Mouse (Mus musculus) heart, postnatal 25 days (tissue): ENCODE measurements around the gene Crtac1. TPM values are rescaled to one million over a fixed set of nuclear protein-coding genes. Genes with fewer than 3 reads are reported as not detected.

ENCODE experiments used
- DNase-seq: peaks from one replicate; pipeline ENCODE4 v3.0.0; 2022; ENCODE audit warnings: low spot score
- intact Hi-C: fragments of 180-260 bp; cut with DNase I; formaldehyde crosslinking; loops from one replicate; pipeline ENCODE4 v1.15.1; 2025
- total RNA-seq, 2 experiments: library from RNA; stranded (reverse); gene quantifications; 2 replicates each; pipeline ENCODE4 v1.2.3; 2021

Gene Crtac1
- total RNA-seq, 2 experiments from 2014 or later, result 0.10 TPM; not detected in 1

DNA sequence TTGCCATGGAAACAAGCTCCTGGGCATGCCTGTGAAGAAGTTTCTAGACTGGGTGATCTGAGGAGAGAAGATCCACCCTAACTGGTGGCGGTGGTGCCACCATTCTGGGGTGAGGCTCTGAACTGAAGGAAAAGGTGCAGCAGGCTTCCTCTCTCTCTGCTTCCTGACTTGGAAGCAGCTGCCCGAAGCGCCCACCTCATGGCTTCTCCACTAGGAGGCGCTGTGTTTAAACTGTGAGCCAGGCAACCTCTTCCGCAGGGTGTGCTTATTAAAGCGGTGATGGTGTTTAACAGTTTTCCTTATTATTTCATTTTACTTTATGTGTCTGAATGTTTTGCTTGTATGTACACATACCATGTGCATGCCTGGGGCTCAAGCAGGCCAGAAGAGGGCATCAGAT lies 90.4 kb downstream of the Crtac1 start:
- intact Hi-C loops, result no loop called here
- DNase-seq, result no peak

DNA sequence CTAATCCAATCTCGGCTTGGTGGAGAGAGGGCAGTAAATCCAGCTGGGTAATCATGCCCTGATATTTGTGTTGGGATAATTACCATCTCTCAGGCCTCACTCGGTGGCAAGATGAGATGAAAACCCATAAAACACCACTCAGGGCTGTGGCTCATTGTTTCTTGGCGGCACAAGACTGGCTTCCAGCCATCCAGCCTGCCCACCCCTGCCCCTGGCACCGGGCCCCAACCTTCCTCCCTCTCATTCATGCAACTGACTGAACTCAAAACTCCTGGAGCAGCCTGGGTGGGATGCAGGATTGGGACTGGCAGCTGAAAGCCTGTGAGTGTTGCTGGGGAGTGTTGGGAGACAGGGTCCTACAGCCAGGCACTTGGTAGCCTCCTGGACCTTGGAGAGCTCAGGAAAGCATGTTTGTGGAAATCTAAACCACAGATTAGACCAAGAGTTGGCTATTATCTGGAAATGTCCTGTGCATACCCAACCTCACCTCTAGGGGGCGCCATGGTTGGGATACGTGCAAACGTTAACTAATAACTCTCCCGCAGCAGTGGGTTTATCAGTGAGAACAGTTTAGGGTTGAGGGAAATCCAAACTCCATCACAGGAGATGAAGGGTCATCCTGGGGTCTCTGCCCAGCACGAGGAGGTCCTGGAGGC lies 99.4 kb downstream of the Crtac1 start:
- intact Hi-C loops, result no loop called here
- no peak for DNase-seq

DNA sequence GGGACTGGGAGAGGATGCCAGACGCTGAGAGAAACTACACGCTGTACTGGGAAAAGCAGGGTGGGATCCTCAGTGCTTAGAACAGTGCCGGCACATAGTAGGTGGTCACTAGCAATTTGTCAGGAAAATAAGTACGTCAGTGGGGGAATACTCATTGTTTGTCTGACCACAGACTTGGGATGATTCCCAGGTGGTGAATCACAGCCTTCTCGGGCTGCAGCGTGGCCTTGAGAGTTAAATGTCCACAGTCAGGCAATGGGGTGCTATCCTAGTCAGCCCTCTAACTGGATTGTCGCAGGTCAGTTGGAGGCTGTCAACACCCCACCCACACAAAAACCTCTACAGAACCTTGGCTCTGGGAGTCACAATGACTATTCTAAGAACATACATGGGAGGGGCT lies 100.1 kb downstream of the Crtac1 start:
- DNase-seq, result no peak

DNA sequence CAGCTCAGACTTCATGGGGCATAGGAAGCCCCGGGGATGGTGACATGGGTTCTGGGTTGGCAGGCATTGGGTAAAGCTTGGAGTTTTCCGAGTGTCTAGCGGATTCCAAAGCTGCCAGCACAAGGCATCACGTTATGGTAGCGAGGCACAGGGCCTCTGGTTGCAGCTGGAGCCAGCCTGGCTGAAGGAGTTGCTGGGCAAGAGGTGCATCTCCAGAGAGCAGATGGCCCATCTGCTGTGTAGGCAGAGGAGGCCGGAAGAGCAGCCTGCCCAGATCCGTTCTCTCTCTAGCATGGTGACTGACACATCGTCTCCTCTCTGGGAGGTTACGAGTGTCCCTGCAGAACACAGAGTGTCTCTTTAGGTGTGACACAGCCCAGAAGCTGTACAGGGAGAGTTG lies 103.4 kb downstream of the Crtac1 start:
- intact Hi-C loops, result no loop called here
- DNase-seq, result no peak

More for the DNA sequence above, 100.1 kb downstream of the Crtac1 start:
- intact Hi-C loops, result no loop called here

DNA sequence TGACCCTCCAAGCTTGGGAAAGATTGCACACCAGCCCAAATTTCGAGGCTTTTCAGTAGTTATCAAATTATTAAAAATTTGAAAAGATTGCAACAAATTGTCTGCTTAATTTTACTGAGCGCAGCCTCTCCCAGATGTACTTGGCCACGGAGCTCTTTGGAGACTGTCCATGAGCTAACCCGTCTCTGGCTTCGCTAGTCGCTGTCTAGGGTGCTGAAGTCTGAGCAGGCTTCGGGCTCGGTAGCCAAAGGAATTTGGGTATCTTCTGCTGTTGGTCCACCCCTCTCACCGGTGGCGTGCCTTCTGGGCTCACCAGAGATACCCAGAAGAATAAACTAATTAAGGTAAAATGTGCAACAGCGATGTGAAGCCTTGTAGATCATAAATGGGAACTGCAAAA lies 105.7 kb downstream of the Crtac1 start:
- peak; percentile 20 for DNase-seq
- intact Hi-C loops, result no loop called here

DNA sequence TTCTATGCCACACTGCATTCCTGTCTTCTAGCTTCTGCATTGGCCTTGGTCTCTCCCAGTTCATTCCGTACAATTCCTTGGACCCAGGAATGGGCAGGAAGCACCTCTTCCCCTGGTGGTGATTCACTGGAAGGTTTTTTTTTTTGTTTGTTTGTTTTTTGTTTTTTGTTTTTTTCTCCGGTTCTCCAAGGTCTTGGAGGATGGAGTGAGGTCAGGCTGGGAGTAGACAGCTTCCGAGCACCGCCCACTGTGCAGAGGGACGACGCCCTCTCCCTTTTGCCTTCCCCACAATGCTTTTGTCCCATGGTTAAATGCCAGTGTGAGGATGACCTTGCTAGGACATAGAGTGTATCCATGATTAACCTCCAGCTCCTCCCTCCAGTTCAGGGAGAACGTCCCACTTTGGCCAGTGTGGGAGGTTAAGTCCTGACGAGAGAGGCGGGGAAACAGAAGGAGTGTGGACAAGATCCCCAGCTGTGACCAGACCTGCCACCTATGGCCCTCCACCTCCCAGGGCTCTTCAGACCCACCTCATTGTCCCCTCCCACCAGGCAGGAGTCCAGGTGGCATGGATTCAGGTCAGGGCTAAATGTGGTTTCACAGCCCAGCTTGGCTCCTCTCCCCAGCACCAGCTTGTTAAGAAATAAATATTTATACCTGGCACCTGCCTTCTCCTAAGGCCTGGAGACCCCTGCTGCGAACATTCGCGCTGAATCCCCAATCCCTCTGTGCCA lies 109.1 kb downstream of the Crtac1 start:
- intact Hi-C loops, result no loop called here

DNA sequence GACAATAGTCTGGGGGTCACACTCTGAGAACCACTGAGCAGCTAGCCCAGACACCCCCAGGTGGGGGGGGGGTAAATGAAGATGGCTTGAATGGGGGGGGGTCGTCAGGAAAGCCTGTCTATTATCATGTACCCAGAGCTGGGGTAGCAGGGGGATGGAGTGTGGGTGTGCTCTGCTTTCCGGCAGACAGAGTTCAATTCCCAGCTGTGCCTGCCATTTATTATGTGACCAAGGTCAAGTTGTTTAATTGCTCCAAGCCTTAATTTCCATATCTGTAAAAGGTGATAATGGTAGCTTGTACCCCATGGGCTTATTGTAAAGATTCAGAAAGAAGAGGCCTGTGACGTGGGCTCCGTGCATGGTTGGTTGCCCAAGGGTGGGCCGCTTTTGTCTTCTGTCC lies 109.6 kb downstream of the Crtac1 start:
- intact Hi-C loops, result no loop called here

More for the DNA sequence above, 109.1 kb downstream of the Crtac1 start:
- DNase-seq, result no peak

DNA sequence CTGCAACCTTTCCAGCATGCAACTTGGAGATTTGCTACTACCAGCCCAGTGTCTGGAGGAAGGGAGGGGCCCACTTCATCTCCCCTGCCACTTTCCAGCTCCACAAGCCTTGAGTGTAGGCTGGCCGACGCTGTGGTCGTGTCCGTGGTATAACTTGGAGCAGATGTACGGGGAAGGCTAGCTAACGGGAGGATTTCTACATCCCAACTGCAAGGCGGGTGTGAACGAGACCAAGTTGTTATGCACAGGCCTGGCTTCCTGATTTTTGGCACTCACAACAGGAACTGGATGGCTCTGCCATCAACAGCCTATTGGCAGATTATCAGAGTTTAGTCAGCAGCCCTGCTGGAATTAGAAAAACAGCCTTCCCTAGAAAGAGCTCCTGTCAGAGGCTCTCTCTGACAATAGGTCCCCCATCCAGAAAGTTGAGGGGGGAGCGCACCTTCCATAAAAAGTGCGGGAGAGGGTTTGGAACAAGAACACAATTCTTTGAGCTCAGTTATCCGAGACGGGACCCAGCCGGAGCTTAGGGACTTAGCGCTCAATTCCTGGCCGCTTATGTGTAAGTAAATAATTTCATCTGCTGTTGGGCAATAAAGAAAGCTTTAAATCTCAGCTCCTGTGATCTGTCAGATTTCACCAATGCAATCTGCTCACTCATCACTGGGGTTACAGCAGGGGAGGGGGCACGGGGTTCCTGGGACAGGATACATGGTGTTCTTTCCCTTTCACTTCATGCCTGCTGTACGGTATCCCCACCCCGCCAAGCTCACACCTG lies 113.7 kb downstream of the Crtac1 start:
- no peak for DNase-seq
- intact Hi-C loops, result loop anchor here (2.0 to 5.0 kb wide), 2 partner anchors 124 to 337 kb away; no protein-coding TSS in a partner anchor

More for the DNA sequence above, 109.6 kb downstream of the Crtac1 start:
- no peak for DNase-seq

DNA sequence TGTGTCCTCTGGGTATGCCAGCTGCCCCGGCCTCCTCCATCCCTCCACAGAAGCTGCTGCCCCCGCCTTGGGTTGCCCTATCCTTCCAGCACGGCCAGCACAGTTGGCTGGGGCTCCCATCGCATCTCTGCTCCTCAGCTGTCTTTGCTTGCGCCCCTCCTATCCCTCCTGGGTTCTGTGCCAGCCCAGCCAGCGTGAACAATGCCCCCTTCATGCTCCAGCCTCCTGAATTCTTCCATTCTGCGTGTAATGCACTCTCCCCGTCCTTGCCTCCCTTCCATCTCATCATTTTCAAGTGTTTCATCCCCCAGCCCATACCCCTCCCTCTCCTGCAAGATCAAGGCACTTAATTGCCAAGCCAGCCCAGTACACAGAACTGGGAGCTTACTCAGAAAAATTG lies 114.6 kb downstream of the Crtac1 start:
- intact Hi-C loops, result loop anchor here (2.0 to 5.0 kb wide), 2 partner anchors 125 to 338 kb away; no protein-coding TSS in a partner anchor
- no peak for DNase-seq

DNA sequence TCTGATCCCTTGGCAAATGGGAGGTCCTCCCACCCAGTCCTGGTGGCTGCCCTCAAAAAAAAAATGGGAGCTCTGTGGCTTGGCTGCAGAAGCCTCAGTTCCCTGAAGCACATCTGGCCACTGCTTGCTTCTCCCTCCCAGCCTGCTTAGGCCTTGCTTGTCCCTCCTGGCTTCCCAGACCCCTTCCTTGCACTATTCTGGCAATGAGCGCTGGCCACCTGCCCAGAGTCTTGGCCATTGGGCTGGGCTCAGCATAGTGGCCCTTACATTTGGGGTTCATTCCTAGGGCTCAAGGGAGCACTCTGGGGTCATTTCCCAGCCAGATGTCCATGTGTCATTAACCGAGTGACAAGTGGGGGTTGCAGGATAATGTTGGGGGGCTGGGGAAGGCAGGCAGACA lies 115.1 kb downstream of the Crtac1 start:
- intact Hi-C loops, result loop anchor here (2.0 to 5.0 kb wide), 2 partner anchors 126 to 338 kb away; no protein-coding TSS in a partner anchor
- DNase-seq, result no peak

DNA sequence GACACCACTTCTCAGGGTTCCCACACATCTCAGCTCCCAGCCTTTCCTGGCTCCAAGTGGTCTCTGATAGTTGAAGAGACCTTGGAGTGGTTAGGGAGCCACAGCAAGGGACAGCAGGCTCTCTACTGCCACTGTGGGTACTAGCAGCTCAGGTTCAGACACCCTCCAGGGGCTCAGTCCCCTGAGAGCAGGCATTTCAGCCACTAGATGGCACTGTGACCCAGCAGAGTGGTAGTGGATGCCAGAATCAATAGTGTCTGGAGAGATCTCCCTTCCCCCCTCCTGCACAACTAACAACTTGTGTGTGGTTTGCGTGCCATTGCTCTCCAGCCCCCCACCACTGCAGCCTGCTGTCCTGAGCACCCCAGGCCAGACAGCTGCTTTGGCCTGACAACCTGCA lies 115.7 kb downstream of the Crtac1 start:
- peak; percentile 17 for DNase-seq
- intact Hi-C loops, result loop anchor here (2.0 to 5.0 kb wide), 2 partner anchors 126 to 339 kb away; no protein-coding TSS in a partner anchor

DNA sequence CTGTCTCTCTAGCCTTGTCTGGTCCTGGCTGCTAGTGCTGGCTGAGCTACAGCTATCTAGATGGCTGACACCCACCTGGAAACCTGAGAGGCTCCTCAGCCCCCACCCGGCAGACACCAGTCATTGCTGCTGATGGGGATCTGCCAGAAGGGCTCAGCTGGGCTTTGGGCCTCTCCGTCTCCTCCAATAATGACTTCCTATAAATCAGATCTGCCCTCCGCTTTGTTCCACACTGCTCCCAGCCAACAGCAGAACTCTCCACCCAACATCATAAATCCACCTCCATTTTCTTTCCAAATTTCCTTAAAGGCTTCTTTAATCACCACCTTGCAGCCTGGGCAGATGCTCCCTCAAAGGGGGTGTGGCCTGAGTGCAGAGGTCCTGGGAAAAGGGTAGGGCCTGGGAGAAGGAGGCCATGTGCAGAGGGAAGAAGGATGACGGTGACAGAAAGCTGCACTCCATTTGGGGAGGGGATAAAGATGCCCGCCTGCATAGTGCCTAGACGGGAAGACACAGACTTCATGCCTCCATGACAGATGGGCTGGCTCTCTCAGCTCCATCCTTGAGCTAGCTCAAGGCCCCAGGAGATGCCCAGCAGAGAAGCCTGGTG lies 116.4 kb downstream of the Crtac1 start:
- intact Hi-C loops, result loop anchor here (5.0 kb wide), 1 partner anchor 127 kb away; no protein-coding TSS in a partner anchor
- no peak for DNase-seq

DNA sequence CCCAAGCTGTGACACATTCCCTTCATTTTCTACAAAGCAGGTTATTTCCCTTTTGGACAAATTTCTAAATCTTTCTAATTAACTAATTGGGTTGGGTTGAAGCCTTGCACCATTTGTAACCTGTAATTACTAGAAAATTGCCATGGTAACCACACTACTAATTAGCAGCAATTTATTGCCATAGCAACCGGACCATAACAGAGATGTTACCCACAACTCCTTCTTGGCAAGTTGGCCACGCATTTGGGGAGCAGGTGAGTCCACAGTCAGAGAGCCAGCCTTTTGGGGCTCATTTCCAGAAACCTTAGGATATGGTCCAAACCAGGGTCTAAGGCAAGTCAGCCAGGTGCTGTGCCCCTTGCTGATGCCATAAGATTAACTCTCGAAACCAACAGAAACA lies 119.4 kb downstream of the Crtac1 start:
- DNase-seq, result no peak
- intact Hi-C loops, result no loop called here

DNA sequence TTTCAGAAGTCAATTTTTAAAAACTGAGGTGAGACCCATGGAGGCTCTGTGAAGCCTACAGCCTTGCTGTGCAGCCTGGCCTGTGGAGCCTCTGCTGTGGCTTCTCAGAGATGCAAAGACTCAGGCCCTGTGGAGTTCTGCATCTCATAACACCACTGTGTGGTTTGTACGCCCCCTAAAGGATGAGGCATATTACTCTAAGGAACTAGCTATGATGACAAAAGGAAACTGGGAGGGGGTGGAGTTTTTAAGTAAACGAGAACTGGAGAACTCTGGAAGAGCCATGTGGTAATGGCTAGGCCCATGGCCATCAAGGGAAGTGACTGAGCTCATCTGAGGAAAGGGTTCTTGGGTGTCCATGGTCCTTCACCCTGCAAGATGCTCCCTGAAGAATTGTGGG lies 120.3 kb downstream of the Crtac1 start:
- DNase-seq, result no peak
- intact Hi-C loops, result no loop called here

DNA sequence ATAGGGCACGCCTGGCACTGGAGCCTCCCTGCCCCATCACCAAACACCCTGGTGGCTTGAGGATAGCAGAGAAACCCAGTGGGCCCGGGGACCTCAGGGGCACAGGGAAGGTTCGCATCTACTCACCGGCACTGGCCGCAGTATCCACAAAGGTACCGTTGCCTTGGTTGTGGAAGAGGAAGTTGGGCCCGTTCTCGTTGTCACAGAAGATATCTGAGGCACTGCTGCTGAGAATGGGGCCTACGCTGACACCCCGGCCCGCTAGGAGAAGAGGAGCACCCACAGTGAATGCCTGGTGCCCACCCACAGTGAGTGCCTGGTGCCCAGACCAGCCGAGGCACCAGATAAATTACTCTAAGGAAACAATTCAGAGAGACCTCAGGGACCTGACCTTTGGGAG lies 122.7 kb downstream of the Crtac1 start:
- intact Hi-C loops, result loop anchor here (10.0 kb wide), 1 partner anchor 986 kb away; no protein-coding TSS in a partner anchor
- DNase-seq, result no peak

DNA sequence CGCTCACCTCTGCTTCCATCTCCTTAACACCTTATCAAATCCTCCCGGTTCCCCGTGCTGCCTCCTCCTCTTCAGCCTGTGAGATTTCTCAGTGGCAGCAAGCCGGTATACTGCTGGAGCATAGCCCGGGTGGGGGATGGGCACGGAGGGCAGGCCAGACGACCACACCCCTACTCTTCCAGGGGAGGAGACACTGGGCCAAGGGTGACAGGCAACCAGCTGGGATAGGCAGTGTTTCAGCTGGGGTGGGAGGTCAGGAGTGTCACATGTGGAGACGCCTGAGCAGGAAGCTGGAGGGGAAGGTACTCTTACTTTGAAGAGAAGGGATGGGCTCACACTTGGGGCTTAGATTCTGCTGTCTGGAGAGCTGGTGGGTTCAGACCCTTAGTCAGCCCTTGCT lies 124.6 kb downstream of the Crtac1 start:
- intact Hi-C loops, result loop anchor here (10.0 kb wide), 1 partner anchor 988 kb away; no protein-coding TSS in a partner anchor
- DNase-seq, result no peak

DNA sequence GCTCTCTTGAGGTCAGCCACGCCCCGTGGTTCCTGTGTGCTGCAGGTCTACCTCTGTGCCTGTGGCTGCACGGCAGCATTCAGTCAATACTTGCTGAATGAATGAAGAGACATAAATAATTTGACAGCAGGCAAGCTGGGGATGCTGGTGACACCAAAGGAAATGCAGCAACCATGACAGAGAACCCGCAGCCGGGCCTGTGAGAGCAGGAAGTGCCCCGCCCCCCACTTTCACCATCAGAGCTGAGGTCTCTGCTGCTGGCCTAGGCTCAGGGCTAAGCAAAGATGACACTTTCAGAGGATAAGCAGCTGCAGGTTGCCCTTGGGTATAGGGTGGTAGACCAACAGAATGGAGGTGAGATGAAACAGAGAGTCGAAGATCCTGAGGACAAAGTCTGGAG lies 125.4 kb downstream of the Crtac1 start:
- intact Hi-C loops, result loop anchor here (10.0 kb wide), 1 partner anchor 989 kb away; no protein-coding TSS in a partner anchor
- DNase-seq, result no peak

DNA sequence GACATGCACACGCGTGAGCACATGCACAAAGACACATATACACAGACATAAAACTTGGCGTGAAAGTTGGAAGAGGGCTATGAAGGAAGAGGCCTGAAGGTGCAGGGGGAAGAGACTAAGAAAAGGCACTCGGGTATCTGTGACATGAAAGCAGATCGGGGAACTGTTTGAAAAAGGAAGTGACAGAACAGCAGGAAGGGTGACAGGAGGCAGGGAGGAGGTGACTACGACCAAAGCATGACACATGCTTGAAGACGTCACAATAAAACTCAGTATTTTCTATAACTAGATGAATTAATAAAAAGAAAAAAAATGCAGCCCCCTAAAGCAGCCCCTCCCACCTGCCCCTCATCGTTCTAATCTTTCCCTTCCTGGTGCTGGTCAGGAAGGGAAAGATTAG lies 125.8 kb downstream of the Crtac1 start:
- DNase-seq, result no peak
- intact Hi-C loops, result loop anchor here (10.0 kb wide), 1 partner anchor 989 kb away; no protein-coding TSS in a partner anchor

DNA sequence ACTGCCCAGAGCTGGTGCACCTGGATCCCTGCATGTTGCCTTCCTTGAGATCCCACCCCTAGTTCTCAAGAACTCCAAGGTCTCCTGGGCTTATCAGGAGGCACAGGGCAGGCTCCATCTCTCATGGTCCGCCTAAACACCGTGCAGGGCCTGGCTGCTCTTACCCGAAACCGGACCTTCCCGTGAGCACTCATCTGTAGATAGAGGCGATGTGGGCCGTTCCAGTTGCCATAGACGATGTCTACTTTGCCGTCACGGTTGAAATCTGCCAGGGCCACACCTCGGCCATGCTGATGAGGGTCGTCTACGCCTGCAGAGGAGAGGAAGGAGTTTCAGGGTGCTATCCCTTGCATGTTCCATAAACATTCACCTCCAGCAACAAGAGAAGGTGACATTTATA lies 127.1 kb downstream of the Crtac1 start:
- DNase-seq, result no peak
- intact Hi-C loops, result loop anchor here (10.0 kb wide), 1 partner anchor 990 kb away; no protein-coding TSS in a partner anchor
